Mouse (Mus musculus): ENCODE measurements at regions not wholly inside any gene's neighbourhood (a gene's known extent, or its start where the extent isn't known, plus 50 kb on each side); places are given as distances from the start of the nearest gene placed in this dataset.

GRCm38 (mm10) chr1:81927721-81928120 is 305.2 kb upstream of the Gm9747 start:
- TF ChIP-seq CTCF (IDR thresholded peaks at IDR 0.05; ENCODE audit: low read depth), result no peak
- ATAC-seq (ENCODE audit: insufficient read depth) (no peak), DNase-seq (no peak)
- Histone ChIP-seq H3K4me1 (ENCODE audit: insufficient read depth) (no peaks in the 10 kb centered on the region), H3K27me3 (ENCODE audit: insufficient read depth, low read length) (no peaks in the 10 kb centered on the region), H3K4me2 (no peak overlapping the region), H3K9me3 (ENCODE audit: low read depth, low read length) (no peaks in the 10 kb centered on the region), H3K4me3 (ENCODE audit: low read depth, low read length) (no peak overlapping the region), H3K36me3 (ENCODE audit: insufficient read depth) (no peaks in the 10 kb centered on the region), H3K27ac (ENCODE audit: low read depth) (no peak overlapping the region), H3K9ac (no peak overlapping the region)
- 87% methylated on average over 5 of the region's 5 CpGs for WGBS

- ATAC-seq (ENCODE audit: insufficient read depth), result no peak
These were observed 299.8 kb upstream of the Gm9747 start for GRCm38 (mm10) chr1:81933064-81933463.

GRCm38 (mm10) chr1:81945236-81945635 is 287.7 kb upstream of the Gm9747 start:
- Histone ChIP-seq H3K4me1 (ENCODE audit: insufficient read depth) (no peaks in the 10 kb centered on the region), H3K4me2 (no peak overlapping the region), H3K27ac (ENCODE audit: low read depth) (no peak overlapping the region), H3K36me3 (ENCODE audit: insufficient read depth) (no peaks in the 10 kb centered on the region), H3K27me3 (ENCODE audit: insufficient read depth, low read length) (no peaks in the 10 kb centered on the region), H3K9ac (no peak overlapping the region), H3K9me3 (ENCODE audit: low read depth, low read length) (no peaks in the 10 kb centered on the region), H3K4me3 (ENCODE audit: low read depth, low read length) (no peak overlapping the region)
- 60% methylated on average over 5 of the region's 5 CpGs for WGBS
- no peak for TF ChIP-seq CTCF (IDR thresholded peaks at IDR 0.05; ENCODE audit: low read depth)
- ATAC-seq (ENCODE audit: insufficient read depth) (no peak), DNase-seq (no peak)

More at GRCm38 (mm10) chr1:81933064-81933463, 299.8 kb upstream of the Gm9747 start:
- no peaks in the 10 kb centered on the region for H3K9me3 ChIP-seq (ENCODE audit: low read depth, low read length)
- no peak overlapping the region for H3K4me3 ChIP-seq (ENCODE audit: low read depth, low read length)
- no peak for DNase-seq
- no peak overlapping the region for H3K4me2 ChIP-seq
- no peak overlapping the region for H3K27ac ChIP-seq (ENCODE audit: low read depth)
- no peaks in the 10 kb centered on the region for H3K27me3 ChIP-seq (ENCODE audit: insufficient read depth, low read length)
- TF ChIP-seq CTCF (IDR thresholded peaks at IDR 0.05; ENCODE audit: low read depth), result no peak
- no peaks in the 10 kb centered on the region for H3K4me1 ChIP-seq (ENCODE audit: insufficient read depth)
- no peak overlapping the region for H3K9ac ChIP-seq
- H3K36me3 ChIP-seq (ENCODE audit: insufficient read depth), result no peaks in the 10 kb centered on the region

DNA sequence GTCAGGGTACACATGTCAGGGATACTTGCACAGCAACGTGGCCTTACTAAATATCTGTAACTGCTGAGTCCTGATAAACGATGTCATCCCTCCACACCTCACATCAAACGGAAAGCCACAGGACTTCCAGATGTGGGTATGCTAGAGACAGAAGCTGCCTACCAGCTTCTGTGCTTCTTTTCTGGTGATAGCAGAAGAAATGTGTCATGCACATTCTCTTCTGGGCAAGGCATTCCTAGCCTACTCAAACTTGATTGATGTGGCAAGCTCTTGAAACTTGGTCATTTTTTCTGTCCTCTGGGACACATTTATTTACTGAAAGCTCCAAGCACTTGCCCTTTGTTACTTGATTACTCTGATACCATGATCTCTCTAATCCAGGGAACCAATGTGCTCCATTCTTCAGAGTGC is 282.8 kb upstream of the Gm9747 start:
- Histone ChIP-seq H3K4me2 (no peak overlapping the region), H3K4me1 (ENCODE audit: insufficient read depth) (no peaks in the 10 kb centered on the region), H3K4me3 (ENCODE audit: low read depth, low read length) (no peak overlapping the region), H3K27ac (ENCODE audit: low read depth) (no peak overlapping the region), H3K9ac (no peak overlapping the region), H3K36me3 (ENCODE audit: insufficient read depth) (no peaks in the 10 kb centered on the region), H3K27me3 (ENCODE audit: insufficient read depth, low read length) (no peaks in the 10 kb centered on the region), H3K9me3 (ENCODE audit: low read depth, low read length) (no peaks in the 10 kb centered on the region)
- no peak for ATAC-seq (ENCODE audit: insufficient read depth)
- TF ChIP-seq CTCF (IDR thresholded peaks at IDR 0.05; ENCODE audit: low read depth), result no peak
- DNase-seq, result no peak
- 13% methylated on average over 3 of the region's 3 CpGs for WGBS

- Histone ChIP-seq H3K4me2 (no peak overlapping the region), H3K9me3 (ENCODE audit: low read depth, low read length) (no peaks in the 10 kb centered on the region), H3K27me3 (ENCODE audit: insufficient read depth, low read length) (no peaks in the 10 kb centered on the region), H3K27ac (ENCODE audit: low read depth) (no peak overlapping the region), H3K9ac (no peak overlapping the region), H3K4me1 (ENCODE audit: insufficient read depth) (no peaks in the 10 kb centered on the region), H3K36me3 (ENCODE audit: insufficient read depth) (no peaks in the 10 kb centered on the region), H3K4me3 (ENCODE audit: low read depth, low read length) (no peak overlapping the region)
- WGBS, result 46% methylated on average over 1 of the region's 1 CpGs
- TF ChIP-seq CTCF (IDR thresholded peaks at IDR 0.05; ENCODE audit: low read depth), result no peak
- DNase-seq (no peak), ATAC-seq (ENCODE audit: insufficient read depth) (no peak)
These were observed 282.1 kb upstream of the Gm9747 start for GRCm38 (mm10) chr1:81950853-81951252.

GRCm38 (mm10) chr1:81951493-81952011 is 281.4 kb upstream of the Gm9747 start:
- 86% methylated on average over 4 of the region's 4 CpGs for WGBS
- Histone ChIP-seq H3K36me3 (ENCODE audit: insufficient read depth) (no peaks in the 10 kb centered on the region), H3K4me1 (ENCODE audit: insufficient read depth) (no peaks in the 10 kb centered on the region), H3K27me3 (ENCODE audit: insufficient read depth, low read length) (no peaks in the 10 kb centered on the region), H3K27ac (ENCODE audit: low read depth) (no peak overlapping the region), H3K4me3 (ENCODE audit: low read depth, low read length) (no peak overlapping the region), H3K9ac (no peak overlapping the region), H3K4me2 (no peak overlapping the region), H3K9me3 (ENCODE audit: low read depth, low read length) (no peaks in the 10 kb centered on the region)
- DNase-seq (no peak), ATAC-seq (ENCODE audit: insufficient read depth) (no peak)
- no peak for TF ChIP-seq CTCF (IDR thresholded peaks at IDR 0.05; ENCODE audit: low read depth)

DNA sequence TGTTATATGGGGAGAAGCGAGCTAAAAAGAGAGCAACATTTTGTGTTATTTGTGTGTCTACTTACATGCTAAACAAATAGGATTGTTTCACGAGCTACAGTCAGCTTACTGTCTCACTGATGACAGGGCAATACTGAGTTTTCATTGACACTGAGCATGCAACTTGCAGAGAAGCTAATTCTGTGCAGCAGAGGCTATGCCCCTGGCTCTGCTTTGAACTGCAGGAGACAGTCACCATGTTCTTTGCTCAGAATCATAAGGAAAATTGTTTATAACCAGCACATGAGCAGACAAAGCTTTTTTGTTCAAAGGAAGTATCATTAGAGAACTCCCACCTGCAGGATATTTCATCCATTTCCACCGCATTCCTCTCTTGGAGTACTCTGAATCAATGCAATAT is 280.8 kb upstream of the Gm9747 start:
- DNase-seq (no peak), ATAC-seq (ENCODE audit: insufficient read depth) (no peak)
- Histone ChIP-seq H3K4me2 (no peak overlapping the region), H3K9me3 (ENCODE audit: low read depth, low read length) (no peaks in the 10 kb centered on the region), H3K9ac (no peak overlapping the region), H3K27me3 (ENCODE audit: insufficient read depth, low read length) (no peaks in the 10 kb centered on the region), H3K36me3 (ENCODE audit: insufficient read depth) (no peaks in the 10 kb centered on the region), H3K4me3 (ENCODE audit: low read depth, low read length) (no peak overlapping the region), H3K4me1 (ENCODE audit: insufficient read depth) (no peaks in the 10 kb centered on the region), H3K27ac (ENCODE audit: low read depth) (no peak overlapping the region)
- no peak for TF ChIP-seq CTCF (IDR thresholded peaks at IDR 0.05; ENCODE audit: low read depth)
- 60% methylated on average over 3 of the region's 3 CpGs for WGBS

DNA sequence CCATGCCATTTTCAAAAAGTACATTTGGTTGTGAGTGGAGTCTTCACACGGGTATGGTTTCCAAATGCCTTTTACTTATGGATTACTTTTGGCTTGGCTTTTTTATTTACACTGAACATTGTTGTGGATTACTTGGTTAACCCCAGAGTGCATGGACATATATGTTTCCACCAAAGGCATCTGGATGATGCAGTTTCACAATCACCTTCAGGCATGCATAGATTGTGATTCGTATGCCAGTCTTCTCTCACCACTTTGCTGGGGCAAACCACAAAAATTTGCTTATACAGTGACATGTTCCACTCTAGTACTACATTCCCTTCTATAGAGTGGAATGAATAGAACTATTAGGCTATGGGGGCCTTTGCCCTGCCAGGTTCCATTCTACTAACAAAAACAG is 278.4 kb upstream of the Gm9747 start:
- Histone ChIP-seq H3K9me3 (ENCODE audit: low read depth, low read length) (no peaks in the 10 kb centered on the region), H3K27ac (ENCODE audit: low read depth) (no peak overlapping the region), H3K36me3 (ENCODE audit: insufficient read depth) (no peaks in the 10 kb centered on the region), H3K4me1 (ENCODE audit: insufficient read depth) (no peaks in the 10 kb centered on the region), H3K27me3 (ENCODE audit: insufficient read depth, low read length) (no peaks in the 10 kb centered on the region), H3K4me3 (ENCODE audit: low read depth, low read length) (no peak overlapping the region), H3K9ac (no peak overlapping the region), H3K4me2 (no peak overlapping the region)
- no peak for DNase-seq
- ATAC-seq (ENCODE audit: insufficient read depth), result no peak
- WGBS, result 64% methylated on average over 2 of the region's 2 CpGs
- TF ChIP-seq CTCF (IDR thresholded peaks at IDR 0.05; ENCODE audit: low read depth), result no peak
